Mouse (Mus musculus) cerebellum, postnatal 4 days (tissue): ENCODE data around the gene Pex5.

Experiments
- DNase-seq, 2 experiments: peaks; one replicate each; pipeline ENCODE4 v3.0.0; 2022; ENCODE audit warnings: low spot score in 2 of 2, mixed read lengths in 1 of 2

Gene Pex5

GRCm38 (mm10) chr6:124360549-124360948 lies 54.3 kb downstream of the Pex5 start:
- DNase-seq: no peak

GRCm38 (mm10) chr6:124358953-124359352 lies 55.9 kb downstream of the Pex5 start:
- no peak for DNase-seq

- no peak for DNase-seq
Observed at GRCm38 (mm10) chr6:124353246-124353645, 61.6 kb downstream of the Pex5 start.
